Mouse (Mus musculus): ENCODE measurements around the gene Car11.

DNA sequence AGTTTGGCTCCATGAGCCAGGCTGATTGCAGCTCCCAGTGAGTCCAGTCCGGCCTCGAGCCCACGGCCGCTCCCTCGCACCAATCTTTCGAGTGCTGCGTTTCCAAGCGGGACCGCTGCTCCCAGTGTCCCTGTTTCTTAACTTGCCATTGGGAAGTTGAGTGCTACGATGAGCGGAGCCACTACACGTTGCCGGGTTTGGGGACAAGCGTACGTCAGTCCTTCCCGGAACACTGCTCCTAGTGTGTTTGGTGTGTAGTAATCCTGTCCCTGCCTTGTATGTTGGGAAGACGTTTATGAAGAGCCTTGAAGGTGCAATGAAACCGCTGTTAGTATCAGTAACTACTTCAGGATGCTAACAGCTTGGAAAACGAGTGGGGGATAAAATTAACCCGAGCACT, 18.7 kb downstream of the Car11 start:
- TF ChIP-seq TCF12 (IDR thresholded peaks at IDR 0.05; ENCODE audit: insufficient read depth, poor library complexity, severe bottlenecking): no peak
- no peak for TF ChIP-seq POLR2A (IDR thresholded peaks at IDR 0.05; ENCODE audit: insufficient read length, low read depth)
- TF ChIP-seq E2F4 (IDR thresholded peaks at IDR 0.05; ENCODE audit: insufficient read depth): no peak
